Mouse (Mus musculus): ENCODE measurements around the gene Ptpn6. TPM values are rescaled to one million over a fixed set of nuclear protein-coding genes. Genes with fewer than 3 reads are reported as not detected.

Gene Ptpn6
- polyA plus RNA-seq, 1 experiment: 281 TPM

DNA sequence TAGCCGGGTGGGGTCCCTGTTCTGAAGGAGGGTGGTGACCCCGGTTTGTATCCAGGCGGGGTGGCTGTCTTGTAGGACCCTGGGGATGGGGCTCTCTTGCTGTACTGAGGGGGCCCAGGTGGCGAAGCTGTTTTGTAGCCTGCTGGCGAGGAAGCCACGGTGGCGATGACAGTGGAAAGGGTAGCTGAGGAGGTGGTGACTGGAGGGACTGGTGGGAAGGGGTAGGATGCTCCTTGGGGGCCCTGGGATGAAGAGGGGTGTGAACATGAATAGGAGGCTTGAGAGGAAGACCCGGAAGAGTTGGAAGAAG lies 7.7 kb upstream of the Ptpn6 start:
- TF ChIP-seq POLR2A (IDR thresholded peaks at IDR 0.05; ENCODE audit: low read depth, low read length) (no peak), CTCF (IDR thresholded peaks at IDR 0.05; ENCODE audit: extremely low read depth, insufficient read depth, insufficient read length, insufficient replicate concordance) (no peak)
- H3K4me3 ChIP-seq (ENCODE audit: extremely low read depth, insufficient read depth, insufficient read length): peak overlapping the region; percentile 74; the same call in 1 of the 2 replicates
- peaks cover 8% of the 10 kb centered on the region for H3K36me3 ChIP-seq (ENCODE audit: control insufficient read depth, insufficient read depth, low read length)
- H3K4me1 ChIP-seq (ENCODE audit: control insufficient read depth, insufficient read depth, insufficient read length): peaks cover 20% of the 10 kb centered on the region; the same call in 1 of the 2 replicates
- H3K27me3 ChIP-seq (ENCODE audit: control insufficient read depth, insufficient read depth, low read length): no peaks in the 10 kb centered on the region
- H3K27ac ChIP-seq (ENCODE audit: insufficient read depth, low read length): peak overlapping the region; percentile 80
- no peak for DNase-seq (ENCODE audit: low read depth in 1 of 2, low spot score in 2 of 2)
- 21% methylated on average over 8 of the region's 8 CpGs for WGBS

GRCm38 (mm10) chr6:124745490-124746295 lies 7.2 kb upstream of the Ptpn6 start:
- Histone ChIP-seq H3K27ac (ENCODE audit: insufficient read depth, low read length) (peak overlapping the region; percentile 80), H3K4me1 (ENCODE audit: control insufficient read depth, insufficient read depth, insufficient read length) (peaks cover 20% of the 10 kb centered on the region; the same call in 1 of the 2 replicates)

DNA sequence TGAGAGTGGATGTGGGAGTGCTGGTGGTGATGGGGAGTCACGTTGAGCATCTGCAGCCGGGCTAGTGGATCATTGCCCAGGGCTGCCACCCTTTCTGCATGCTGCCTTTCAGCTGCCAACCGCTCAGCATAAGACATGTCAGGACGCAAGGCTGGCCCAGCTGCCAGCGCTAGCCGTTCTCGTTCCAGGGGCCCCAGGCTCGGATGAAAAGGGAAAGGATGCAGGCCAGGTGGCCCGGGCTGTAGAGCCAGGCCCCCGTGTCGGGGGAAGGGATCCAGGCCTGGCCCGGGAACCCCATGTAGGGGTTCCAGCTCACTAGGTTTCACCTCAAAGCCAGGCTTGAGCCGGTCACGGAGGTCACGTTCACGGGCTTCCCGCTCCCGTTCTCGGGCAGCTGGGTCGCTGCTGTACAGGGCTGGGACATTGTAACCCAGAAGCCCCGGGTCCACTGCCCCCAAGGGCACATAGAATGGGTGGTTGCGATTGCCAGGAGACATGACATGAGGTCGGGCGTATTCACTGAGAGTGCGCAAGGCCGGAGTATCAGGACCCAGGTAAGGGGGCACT lies 6.3 kb upstream of the Ptpn6 start:
- DNase-seq (ENCODE audit: low read depth in 1 of 2, low spot score in 2 of 2): no peak
- Histone ChIP-seq H3K27me3 (ENCODE audit: control insufficient read depth, insufficient read depth, low read length) (no peaks in the 10 kb centered on the region), H3K36me3 (ENCODE audit: control insufficient read depth, insufficient read depth, low read length) (peaks cover 8% of the 10 kb centered on the region), H3K4me3 (ENCODE audit: extremely low read depth, insufficient read depth, insufficient read length) (peak overlapping the region; percentile 18; the same call in 1 of the 2 replicates), H3K27ac (ENCODE audit: insufficient read depth, low read length) (peak overlapping the region; percentile 67), H3K4me1 (ENCODE audit: control insufficient read depth, insufficient read depth, insufficient read length) (peaks cover 24% of the 10 kb centered on the region)
- whole genome bisulfite sequencing: 76% methylated on average over 26 of the region's 26 CpGs
- TF ChIP-seq POLR2A (IDR thresholded peaks at IDR 0.05; ENCODE audit: low read depth, low read length) (no peak), CTCF (IDR thresholded peaks at IDR 0.05; ENCODE audit: extremely low read depth, insufficient read depth, insufficient read length, insufficient replicate concordance) (no peak)

More at GRCm38 (mm10) chr6:124745490-124746295, 7.2 kb upstream of the Ptpn6 start:
- peak; percentile 90 to 92 for DNase-seq (ENCODE audit: low read depth in 1 of 2, low spot score in 2 of 2)
- H3K36me3 ChIP-seq (ENCODE audit: control insufficient read depth, insufficient read depth, low read length): peaks cover 8% of the 10 kb centered on the region
- no peaks in the 10 kb centered on the region for H3K27me3 ChIP-seq (ENCODE audit: control insufficient read depth, insufficient read depth, low read length)
- WGBS: 2% methylated on average over 85 of the region's 85 CpGs
- TF ChIP-seq CTCF (IDR thresholded peaks at IDR 0.05; ENCODE audit: extremely low read depth, insufficient read depth, insufficient read length, insufficient replicate concordance) (peak; percentile 88), POLR2A (IDR thresholded peaks at IDR 0.05; ENCODE audit: low read depth, low read length) (peak; percentile 50)
- H3K4me3 ChIP-seq (ENCODE audit: extremely low read depth, insufficient read depth, insufficient read length): peak overlapping the region; percentile 74

DNA sequence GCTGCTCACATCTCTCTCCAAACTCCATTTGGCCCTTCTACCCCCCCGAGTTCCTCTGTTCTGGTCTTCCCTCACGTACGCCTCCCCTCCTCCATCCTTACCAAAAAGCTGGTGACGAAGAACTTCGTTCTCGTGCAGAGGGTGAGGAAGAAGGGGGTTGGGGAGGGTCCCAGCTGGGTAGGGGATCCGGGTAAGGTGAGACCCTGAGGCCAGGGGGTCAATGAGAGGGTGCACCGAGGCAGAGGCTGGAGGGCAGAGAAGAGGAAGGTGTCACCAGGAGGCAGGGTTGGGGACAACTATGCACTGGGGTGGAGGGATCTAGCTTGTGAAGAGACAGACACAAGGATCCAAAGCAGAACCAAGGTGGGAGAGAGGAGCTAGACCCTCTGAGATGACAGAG lies 5.1 kb upstream of the Ptpn6 start:
- TF ChIP-seq POLR2A (IDR thresholded peaks at IDR 0.05; ENCODE audit: low read depth, low read length) (no peak), CTCF (IDR thresholded peaks at IDR 0.05; ENCODE audit: extremely low read depth, insufficient read depth, insufficient read length, insufficient replicate concordance) (no peak)
- DNase-seq (ENCODE audit: low read depth in 1 of 2, low spot score in 2 of 2): no peak
- H3K27ac ChIP-seq (ENCODE audit: insufficient read depth, low read length): no peak overlapping the region
- H3K36me3 ChIP-seq (ENCODE audit: control insufficient read depth, insufficient read depth, low read length): peaks cover 6% of the 10 kb centered on the region; the same call in 1 of the 2 replicates
- H3K4me1 ChIP-seq (ENCODE audit: control insufficient read depth, insufficient read depth, insufficient read length): peaks cover 35% of the 10 kb centered on the region
- no peak overlapping the region for H3K4me3 ChIP-seq (ENCODE audit: extremely low read depth, insufficient read depth, insufficient read length)
- no peaks in the 10 kb centered on the region for H3K27me3 ChIP-seq (ENCODE audit: control insufficient read depth, insufficient read depth, low read length)
- WGBS: 93% methylated on average over 8 of the region's 8 CpGs

- no peaks in the 10 kb centered on the region for H3K27me3 ChIP-seq (ENCODE audit: control insufficient read depth, insufficient read depth, low read length)
- DNase-seq (ENCODE audit: low read depth in 1 of 2, low spot score in 2 of 2): no peak
- no peak overlapping the region for H3K4me3 ChIP-seq (ENCODE audit: extremely low read depth, insufficient read depth, insufficient read length)
- H3K27ac ChIP-seq (ENCODE audit: insufficient read depth, low read length): no peak overlapping the region
- no peak for TF ChIP-seq CTCF (IDR thresholded peaks at IDR 0.05; ENCODE audit: extremely low read depth, insufficient read depth, insufficient read length, insufficient replicate concordance)
- TF ChIP-seq POLR2A (IDR thresholded peaks at IDR 0.05; ENCODE audit: low read depth, low read length): no peak
- 86% methylated on average over 15 of the region's 15 CpGs for WGBS
- H3K4me1 ChIP-seq (ENCODE audit: control insufficient read depth, insufficient read depth, insufficient read length): peaks cover 41% of the 10 kb centered on the region
- H3K36me3 ChIP-seq (ENCODE audit: control insufficient read depth, insufficient read depth, low read length): peaks cover 6% of the 10 kb centered on the region; the same call in 1 of the 2 replicates
Measured at GRCm38 (mm10) chr6:124742839-124743514, 4.5 kb upstream of the Ptpn6 start.

- Histone ChIP-seq H3K4me1 (ENCODE audit: control insufficient read depth, insufficient read depth, insufficient read length) (peaks cover 49% of the 10 kb centered on the region), H3K36me3 (ENCODE audit: control insufficient read depth, insufficient read depth, low read length) (0 out of 2 replicates have a peak, but pooled peaks cover 4% of the 10 kb centered on the region), H3K27me3 (ENCODE audit: control insufficient read depth, insufficient read depth, low read length) (no peaks in the 10 kb centered on the region), H3K27ac (ENCODE audit: insufficient read depth, low read length) (peak overlapping the region; percentile 99), H3K4me3 (ENCODE audit: extremely low read depth, insufficient read depth, insufficient read length) (peak overlapping the region; percentile 37; the same call in 1 of the 2 replicates)
- no peak for DNase-seq (ENCODE audit: low read depth in 1 of 2, low spot score in 2 of 2)
- TF ChIP-seq POLR2A (IDR thresholded peaks at IDR 0.05; ENCODE audit: low read depth, low read length) (no peak), CTCF (IDR thresholded peaks at IDR 0.05; ENCODE audit: extremely low read depth, insufficient read depth, insufficient read length, insufficient replicate concordance) (no peak)
- 91% methylated on average over 3 of the region's 3 CpGs for WGBS
Measured at GRCm38 (mm10) chr6:124741842-124742241, 3.3 kb upstream of the Ptpn6 start.

All from spleen, adult 2 months (tissue).